Mouse (Mus musculus) heart, adult 2 months (tissue): ENCODE measurements around the gene Kif13a. TPM values are rescaled to one million over a fixed set of nuclear protein-coding genes. Genes with fewer than 3 reads are reported as not detected.

Experiments
- DNase-seq, 2 experiments: peaks; one replicate each; pipeline ENCODE4 v3.0.0; 2021
- H3K27ac ChIP-seq: fragments of 200-600 bp; 2 replicates; pipeline ENCODE4 v1.8.1; 2022
- H3K27me3 ChIP-seq: fragments of 200-500 bp; 2 replicates; pipeline ENCODE4 v1.6.1; 2012; ENCODE audit warnings: mild to moderate bottlenecking, low read length, inconsistent platforms, mixed read lengths; ENCODE audit not compliant: control insufficient read depth, insufficient read depth
- H3K36me3 ChIP-seq: fragments of 200-500 bp; 2 replicates; pipeline ENCODE4 v1.6.1; 2012; ENCODE audit warnings: low read length, inconsistent platforms; ENCODE audit not compliant: control insufficient read depth, insufficient read depth
- H3K4me1 ChIP-seq: fragments of 200-500 bp; 2 replicates; pipeline ENCODE4 v1.6.1; 2011; ENCODE audit warnings: low read length; ENCODE audit not compliant: control insufficient read depth, insufficient read depth
- H3K4me3 ChIP-seq: fragments of 200-600 bp; 2 replicates; pipeline ENCODE4 v1.8.1; 2022
- H3K79me2 ChIP-seq: fragments of 200-500 bp; replicated peaks from 2 replicates; pipeline ENCODE4 v1.6.1; 2012; ENCODE audit warnings: mild to moderate bottlenecking, inconsistent platforms, low read length, moderate library complexity, mixed read lengths; ENCODE audit not compliant: control insufficient read depth, insufficient read depth
- H3K9ac ChIP-seq: fragments of 200-500 bp; 2 replicates; pipeline ENCODE4 v1.6.1; 2012; ENCODE audit warnings: low read depth, mild to moderate bottlenecking, control low read depth, inconsistent platforms, low read length, mixed read lengths
- CTCF ChIP-seq: fragments of 200-600 bp; IDR thresholded peaks from 2 replicates; pipeline ENCODE4 v1.8.1; 2022; ENCODE audit warnings: antibody characterized with exemption, mild to moderate bottlenecking, moderate library complexity
- EP300 ChIP-seq: fragments of 200-500 bp; IDR thresholded peaks from 2 replicates; pipeline ENCODE4 v1.6.1; 2011; ENCODE audit warnings: low read depth, low read length, control low read depth; ENCODE audit not compliant: insufficient read depth
- POLR2A ChIP-seq: fragments of 200-500 bp; IDR thresholded peaks from 2 replicates; pipeline ENCODE4 v1.6.1; 2011; ENCODE audit warnings: mild to moderate bottlenecking, low read depth, low read length, control low read depth; ENCODE audit not compliant: insufficient read depth
- WGBS: fragments of 180-500 bp; shearing (Covaris S2); methylation state at CpG from one replicate; pipeline ENCODE4 v1.1.7; 2018; 5-methylcytosine and 5-hydroxymethylcytosine counted together
- intact Hi-C: fragments of 180-260 bp; cut with DNase I; formaldehyde crosslinking; loops from one replicate; pipeline ENCODE4 v1.15.1; 2025
- polyA plus RNA-seq: library from polyadenylated mRNA; depleted of rRNA; stranded (reverse); fragments of >200 nt; gene quantifications from 2 replicates; pipeline ENCODE4 v1.2.3, GENCODE M21; 2012
- total RNA-seq, 2 experiments: library from RNA; stranded (reverse); gene quantifications; 2 replicates each; pipeline ENCODE4 v1.2.3; 2021

The Kif13a gene
- total and polyA plus RNA-seq, 3 experiments = 49.8 to 113 (median 108) TPM

GRCm38 (mm10) chr13:46930659-46931046 is 986 bp upstream of the Kif13a start:
- no peak for DNase-seq
- WGBS = 2% methylated on average over 15 of the region's 15 CpGs
- H3K9ac ChIP-seq = peak overlapping the region; percentile 61

DNA sequence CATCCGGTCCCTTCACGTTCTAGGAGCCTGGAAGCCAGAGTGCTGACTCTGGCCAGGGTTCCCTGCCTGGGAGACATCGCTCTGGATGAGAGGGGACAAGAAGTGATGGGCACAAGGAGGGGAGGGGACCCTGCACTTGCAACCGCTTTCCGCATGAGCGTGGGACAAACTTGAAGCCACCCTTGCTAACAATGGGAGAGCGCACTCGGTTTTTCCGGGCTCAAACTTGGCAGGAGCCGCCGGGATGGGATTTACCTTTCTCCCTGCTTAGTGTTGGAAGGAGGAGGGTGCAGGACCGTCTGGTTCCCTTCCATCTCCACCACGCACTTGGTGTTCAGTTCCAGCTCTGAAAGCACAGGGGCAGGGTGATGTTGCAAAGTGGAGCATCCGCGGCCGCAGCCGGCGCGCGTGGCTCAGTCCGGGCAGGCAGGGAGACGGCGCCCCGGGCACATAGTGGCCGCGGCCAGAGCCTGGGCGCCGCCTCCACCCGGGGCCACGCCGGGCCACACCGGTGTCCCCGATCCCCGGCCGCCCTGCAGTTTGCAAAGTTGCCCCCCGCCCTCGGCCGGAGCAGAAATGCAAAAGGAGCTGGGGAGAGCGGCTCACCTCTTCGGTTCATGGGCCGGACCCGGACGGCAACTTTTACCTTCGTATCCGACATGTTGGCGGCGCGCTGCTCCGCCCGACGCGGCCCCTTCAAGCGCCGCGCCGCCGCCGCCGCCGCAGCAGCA is 541 bp downstream of the Kif13a start:
- DNase-seq = peak; percentile 78 to 82
- TF ChIP-seq CTCF (0 out of 2 replicates have a peak, but pooled peaks have one; percentile 12), EP300 (no peak)
- Histone ChIP-seq H3K27me3 (no peaks in the 10 kb centered on the region), H3K4me1 (peaks cover 4% of the 10 kb centered on the region), H3K27ac (peak overlapping the region; percentile 98), H3K36me3 (peaks cover 4% of the 10 kb centered on the region; the same call in 1 of the 2 replicates), H3K9ac (peak overlapping the region; percentile 87), H3K79me2 (peaks cover 5% of the 10 kb centered on the region), H3K4me3 (peak overlapping the region; percentile 89)
- intact Hi-C loops = no loop called here
- WGBS = 5% methylated on average over 60 of the region's 60 CpGs

More at GRCm38 (mm10) chr13:46930659-46931046, 986 bp upstream of the Kif13a start:
- H3K36me3 ChIP-seq = peaks cover 4% of the 10 kb centered on the region; the same call in 1 of the 2 replicates
- H3K27ac ChIP-seq = peak overlapping the region; percentile 98
- peak overlapping the region; percentile 95 for H3K4me3 ChIP-seq
- intact Hi-C loops = loop anchor here (1.0 to 5.0 kb wide), 4 partner anchors 37 to 92 kb away; partner anchors contain the start of gene Nhlrc1
- H3K27me3 ChIP-seq = no peaks in the 10 kb centered on the region
- peaks cover 4% of the 10 kb centered on the region for H3K79me2 ChIP-seq
- no peak for TF ChIP-seq POLR2A
- no peak for TF ChIP-seq CTCF
- no peak for TF ChIP-seq EP300
- peaks cover 4% of the 10 kb centered on the region for H3K4me1 ChIP-seq

DNA sequence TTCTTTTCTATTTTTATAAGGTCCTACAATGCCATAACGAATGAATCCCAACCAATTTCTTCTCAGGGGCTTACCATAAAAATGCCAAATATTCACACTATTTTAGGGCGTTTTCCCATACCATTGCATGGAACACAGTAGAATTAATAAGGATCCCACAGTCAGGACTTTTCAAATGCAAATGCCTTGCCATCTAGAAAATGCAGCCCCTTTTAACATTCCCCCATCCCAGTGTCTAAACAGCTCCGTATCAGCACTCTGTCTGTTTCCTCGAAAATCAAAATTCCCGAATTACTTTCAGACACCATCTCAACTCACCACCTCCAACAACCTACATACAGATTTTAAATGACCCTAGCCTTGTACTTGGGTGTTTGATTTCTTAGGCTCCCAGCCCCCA is 1.3 kb downstream of the Kif13a start:
- 35% methylated on average over 5 of the region's 5 CpGs for WGBS
- H3K27me3 ChIP-seq = no peaks in the 10 kb centered on the region
- no peak for DNase-seq
- peak overlapping the region; percentile 98 for H3K27ac ChIP-seq
- peaks cover 6% of the 10 kb centered on the region for H3K79me2 ChIP-seq
- peak overlapping the region; percentile 89 for H3K4me3 ChIP-seq
- intact Hi-C loops = no loop called here
- TF ChIP-seq CTCF (no peak), EP300 (no peak), POLR2A (no peak)
- H3K9ac ChIP-seq = peak overlapping the region; percentile 87; the same call in 1 of the 2 replicates
- peaks cover 4% of the 10 kb centered on the region; the same call in 1 of the 2 replicates for H3K36me3 ChIP-seq
- peaks cover 4% of the 10 kb centered on the region for H3K4me1 ChIP-seq

- 80% methylated on average over 13 of the region's 13 CpGs for WGBS
- H3K9ac ChIP-seq = no peak overlapping the region
These were observed 4.0 kb downstream of the Kif13a start for GRCm38 (mm10) chr13:46925671-46926070.

GRCm38 (mm10) chr13:46921559-46921958 is 8.1 kb downstream of the Kif13a start:
- TF ChIP-seq CTCF (no peak), EP300 (no peak), POLR2A (no peak)
- peak overlapping the region; percentile 47; the same call in 1 of the 2 replicates for H3K27ac ChIP-seq
- H3K36me3 ChIP-seq = peaks cover 7% of the 10 kb centered on the region
- H3K9ac ChIP-seq = no peak overlapping the region
- H3K4me1 ChIP-seq = peaks cover 8% of the 10 kb centered on the region
- 61% methylated on average over 8 of the region's 8 CpGs for whole genome bisulfite sequencing
- peaks cover 14% of the 10 kb centered on the region for H3K79me2 ChIP-seq
- intact Hi-C loops = no loop called here
- H3K4me3 ChIP-seq = no peak overlapping the region
- no peaks in the 10 kb centered on the region for H3K27me3 ChIP-seq
- DNase-seq = no peak

More at GRCm38 (mm10) chr13:46925671-46926070, 4.0 kb downstream of the Kif13a start:
- Histone ChIP-seq H3K4me3 (peak overlapping the region; percentile 13; the same call in 1 of the 2 replicates), H3K79me2 (peaks cover 6% of the 10 kb centered on the region), H3K36me3 (peaks cover 5% of the 10 kb centered on the region; the same call in 1 of the 2 replicates), H3K4me1 (peaks cover 2% of the 10 kb centered on the region), H3K27ac (peak overlapping the region; percentile 47; the same call in 1 of the 2 replicates), H3K27me3 (no peaks in the 10 kb centered on the region)
- no peak for TF ChIP-seq EP300
- no peak for TF ChIP-seq POLR2A
- intact Hi-C loops = no loop called here
- no peak for DNase-seq

DNA sequence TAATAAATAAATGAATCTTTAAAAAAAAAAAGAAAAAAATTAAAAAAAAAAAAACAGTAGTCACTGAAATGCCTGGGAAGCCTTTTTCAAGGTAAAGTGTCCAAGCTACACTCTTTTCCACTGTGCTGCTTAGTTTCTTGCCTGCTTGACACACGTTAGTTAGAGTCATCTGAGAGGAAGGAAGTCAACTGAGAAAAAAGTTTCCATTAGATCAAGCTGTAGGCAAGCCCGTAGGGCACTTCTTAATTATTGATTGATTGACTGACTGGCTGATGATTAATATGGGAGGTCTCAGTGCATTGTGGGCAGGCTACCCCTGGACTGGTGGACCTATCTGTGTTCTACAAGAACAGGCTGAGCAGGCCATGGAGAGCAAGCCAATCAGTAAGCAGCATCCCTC is 9.9 kb downstream of the Kif13a start:
- intact Hi-C loops = no loop called here
- Histone ChIP-seq H3K27ac (no peak overlapping the region), H3K36me3 (peaks cover 7% of the 10 kb centered on the region), H3K9ac (no peak overlapping the region), H3K4me1 (peaks cover 8% of the 10 kb centered on the region), H3K4me3 (no peak overlapping the region), H3K79me2 (peaks cover 10% of the 10 kb centered on the region), H3K27me3 (no peaks in the 10 kb centered on the region)
- WGBS = 49% methylated on average over 2 of the region's 2 CpGs
- TF ChIP-seq CTCF (no peak), POLR2A (no peak), EP300 (no peak)
- DNase-seq = no peak
